Mouse (Mus musculus): ENCODE data around the gene Bco2. TPM values are rescaled to one million over a fixed set of nuclear protein-coding genes. Genes with fewer than 3 reads are reported as not detected.

Gene Bco2
- polyA plus RNA-seq, 1 experiment, result 0.89 TPM

DNA sequence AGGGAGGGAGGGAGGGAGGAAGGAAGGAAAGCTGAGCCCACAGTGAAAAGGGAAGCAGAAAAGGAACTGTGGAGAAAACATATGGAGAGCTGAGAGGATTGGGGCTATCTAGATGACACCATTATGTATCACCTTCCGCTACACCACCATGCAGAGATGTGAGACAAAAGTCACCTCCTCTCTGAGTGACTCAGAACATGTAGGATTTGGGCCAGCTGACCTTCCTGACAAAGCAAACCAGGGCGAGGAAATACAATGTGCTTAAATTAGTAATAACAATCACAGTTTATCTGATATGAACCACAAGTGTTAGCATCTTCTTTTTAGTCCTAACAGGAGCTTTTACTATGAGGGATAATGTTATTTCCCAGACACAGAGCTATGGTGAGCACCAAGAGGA, 57.4 kb downstream of the Bco2 start:
- H3K4me3 ChIP-seq (ENCODE audit: control insufficient read depth, low read depth, low read length), result no peak overlapping the region
- TF ChIP-seq POLR2A (IDR thresholded peaks at IDR 0.05; ENCODE audit: control insufficient read depth, low read depth, low read length), result no peak
- TF ChIP-seq CTCF (IDR thresholded peaks at IDR 0.05; ENCODE audit: control insufficient read depth, insufficient read depth, insufficient replicate concordance, low read depth, low read length), result no peak
- H3K4me1 ChIP-seq (ENCODE audit: control insufficient read depth, insufficient read depth, low read length), result peaks cover 2% of the 10 kb centered on the region
- H3K36me3 ChIP-seq (ENCODE audit: control insufficient read depth, insufficient read depth, low read length), result no peaks in the 10 kb centered on the region
- no peaks in the 10 kb centered on the region for H3K27me3 ChIP-seq (ENCODE audit: control insufficient read depth, insufficient read depth, low read length)
- H3K27ac ChIP-seq (ENCODE audit: control insufficient read depth, insufficient read depth, low read depth, low read length), result no peak overlapping the region

DNA sequence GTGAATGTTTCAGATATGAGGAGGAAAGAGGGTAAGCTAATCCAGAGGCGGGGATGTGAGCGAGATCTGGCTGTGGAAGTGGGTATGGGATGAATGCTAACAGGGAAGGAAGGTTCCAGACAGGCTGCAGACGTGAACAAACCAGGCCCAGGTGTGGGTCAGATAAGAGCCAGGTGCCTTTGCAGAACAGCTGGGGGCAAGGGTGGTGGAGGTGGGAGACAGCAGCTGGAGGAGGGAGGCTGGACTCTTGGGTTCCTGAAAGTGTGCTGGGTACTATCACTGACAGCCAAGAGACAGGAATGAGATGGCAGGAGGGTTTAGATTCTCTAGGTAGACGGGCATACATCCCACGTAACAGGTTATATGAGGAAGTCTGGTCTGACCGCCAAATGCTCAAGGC, 57.9 kb downstream of the Bco2 start:
- no peaks in the 10 kb centered on the region for H3K36me3 ChIP-seq (ENCODE audit: control insufficient read depth, insufficient read depth, low read length)
- no peak overlapping the region for H3K4me3 ChIP-seq (ENCODE audit: control insufficient read depth, low read depth, low read length)
- H3K27me3 ChIP-seq (ENCODE audit: control insufficient read depth, insufficient read depth, low read length), result no peaks in the 10 kb centered on the region
- H3K4me1 ChIP-seq (ENCODE audit: control insufficient read depth, insufficient read depth, low read length), result peaks cover 2% of the 10 kb centered on the region
- no peak for TF ChIP-seq POLR2A (IDR thresholded peaks at IDR 0.05; ENCODE audit: control insufficient read depth, low read depth, low read length)
- TF ChIP-seq CTCF (IDR thresholded peaks at IDR 0.05; ENCODE audit: control insufficient read depth, insufficient read depth, insufficient replicate concordance, low read depth, low read length), result no peak
- no peak overlapping the region for H3K27ac ChIP-seq (ENCODE audit: control insufficient read depth, insufficient read depth, low read depth, low read length)

DNA sequence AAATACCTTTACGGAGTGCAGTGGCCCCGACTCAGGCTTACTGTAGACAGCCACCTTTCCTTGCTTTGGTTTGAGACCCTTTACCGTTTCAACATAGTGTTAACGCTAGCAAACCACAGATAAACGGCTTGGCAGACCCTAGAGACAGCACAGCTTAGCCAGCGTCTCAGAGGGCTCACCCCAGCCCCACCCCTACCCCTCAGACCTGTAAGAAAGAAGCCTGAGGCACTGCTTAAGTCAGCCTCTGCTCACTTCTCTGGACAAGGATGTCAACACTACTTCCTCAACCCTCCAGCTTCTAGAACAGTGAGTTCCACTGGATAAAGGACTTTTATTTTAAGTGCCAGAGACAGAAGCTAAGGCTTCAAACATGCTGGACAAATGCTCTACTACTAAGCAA, 58.4 kb downstream of the Bco2 start:
- no peaks in the 10 kb centered on the region for H3K36me3 ChIP-seq (ENCODE audit: control insufficient read depth, insufficient read depth, low read length)
- TF ChIP-seq POLR2A (IDR thresholded peaks at IDR 0.05; ENCODE audit: control insufficient read depth, low read depth, low read length) (no peak), CTCF (IDR thresholded peaks at IDR 0.05; ENCODE audit: control insufficient read depth, insufficient read depth, insufficient replicate concordance, low read depth, low read length) (no peak)
- no peak overlapping the region for H3K4me3 ChIP-seq (ENCODE audit: control insufficient read depth, low read depth, low read length)
- H3K27ac ChIP-seq (ENCODE audit: control insufficient read depth, insufficient read depth, low read depth, low read length), result no peak overlapping the region
- no peaks in the 10 kb centered on the region for H3K27me3 ChIP-seq (ENCODE audit: control insufficient read depth, insufficient read depth, low read length)
- peaks cover 2% of the 10 kb centered on the region for H3K4me1 ChIP-seq (ENCODE audit: control insufficient read depth, insufficient read depth, low read length)

GRCm38 (mm10) chr9:50496151-50496505, 58.9 kb downstream of the Bco2 start:
- no peak overlapping the region for H3K4me3 ChIP-seq (ENCODE audit: control insufficient read depth, low read depth, low read length)
- H3K4me1 ChIP-seq (ENCODE audit: control insufficient read depth, insufficient read depth, low read length), result peaks cover 2% of the 10 kb centered on the region
- H3K27me3 ChIP-seq (ENCODE audit: control insufficient read depth, insufficient read depth, low read length), result no peaks in the 10 kb centered on the region
- no peak overlapping the region for H3K27ac ChIP-seq (ENCODE audit: control insufficient read depth, insufficient read depth, low read depth, low read length)
- no peaks in the 10 kb centered on the region for H3K36me3 ChIP-seq (ENCODE audit: control insufficient read depth, insufficient read depth, low read length)
- no peak for TF ChIP-seq CTCF (IDR thresholded peaks at IDR 0.05; ENCODE audit: control insufficient read depth, insufficient read depth, insufficient replicate concordance, low read depth, low read length)
- no peak for TF ChIP-seq POLR2A (IDR thresholded peaks at IDR 0.05; ENCODE audit: control insufficient read depth, low read depth, low read length)

- no peak overlapping the region for H3K27ac ChIP-seq (ENCODE audit: control insufficient read depth, insufficient read depth, low read depth, low read length)
- H3K4me1 ChIP-seq (ENCODE audit: control insufficient read depth, insufficient read depth, low read length), result peaks cover 2% of the 10 kb centered on the region
- no peaks in the 10 kb centered on the region for H3K27me3 ChIP-seq (ENCODE audit: control insufficient read depth, insufficient read depth, low read length)
- H3K4me3 ChIP-seq (ENCODE audit: control insufficient read depth, low read depth, low read length), result no peak overlapping the region
- no peak for TF ChIP-seq POLR2A (IDR thresholded peaks at IDR 0.05; ENCODE audit: control insufficient read depth, low read depth, low read length)
- no peak for TF ChIP-seq CTCF (IDR thresholded peaks at IDR 0.05; ENCODE audit: control insufficient read depth, insufficient read depth, insufficient replicate concordance, low read depth, low read length)
- no peaks in the 10 kb centered on the region for H3K36me3 ChIP-seq (ENCODE audit: control insufficient read depth, insufficient read depth, low read length)
Observed at GRCm38 (mm10) chr9:50495405-50496150, 59.4 kb downstream of the Bco2 start.

DNA sequence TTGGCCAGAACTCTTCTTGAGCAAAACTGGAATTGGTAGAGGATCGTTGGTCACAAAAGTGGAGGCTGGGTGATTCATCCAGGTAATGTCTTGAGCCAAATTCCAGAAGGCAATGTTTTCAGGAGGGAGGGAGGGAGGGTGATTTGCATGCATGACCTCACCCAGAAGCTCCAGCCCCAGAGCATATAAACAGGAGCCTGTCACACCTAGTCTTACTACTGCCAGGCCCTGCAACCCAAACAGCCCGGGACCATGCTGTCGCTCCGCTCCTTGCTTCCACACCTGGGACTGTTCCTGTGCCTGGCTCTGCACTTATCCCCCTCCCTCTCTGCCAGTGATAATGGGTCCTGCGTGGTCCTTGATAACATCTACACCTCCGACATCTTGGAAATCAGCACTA, 60.7 kb downstream of the Bco2 start, which contains the start of gene Plet1:
Gene Plet1 (plus strand): TSS at position 215 of the 400 bp plus-strand sequence.
- Histone ChIP-seq H3K4me3 (ENCODE audit: control insufficient read depth, low read depth, low read length) (no peak within 1 kb of the TSS), H3K27ac (ENCODE audit: control insufficient read depth, insufficient read depth, low read depth, low read length) (no peak within 1 kb of the TSS), H3K27me3 (ENCODE audit: control insufficient read depth, insufficient read depth, low read length) (no peaks in the 10 kb centered on the region), H3K4me1 (ENCODE audit: control insufficient read depth, insufficient read depth, low read length) (no peaks in the 10 kb centered on the region), H3K36me3 (ENCODE audit: control insufficient read depth, insufficient read depth, low read length) (no peaks in the 10 kb centered on the region)
- TF ChIP-seq CTCF (IDR thresholded peaks at IDR 0.05; ENCODE audit: control insufficient read depth, insufficient read depth, insufficient replicate concordance, low read depth, low read length) (no peak), POLR2A (IDR thresholded peaks at IDR 0.05; ENCODE audit: control insufficient read depth, low read depth, low read length) (no peak)

DNA sequence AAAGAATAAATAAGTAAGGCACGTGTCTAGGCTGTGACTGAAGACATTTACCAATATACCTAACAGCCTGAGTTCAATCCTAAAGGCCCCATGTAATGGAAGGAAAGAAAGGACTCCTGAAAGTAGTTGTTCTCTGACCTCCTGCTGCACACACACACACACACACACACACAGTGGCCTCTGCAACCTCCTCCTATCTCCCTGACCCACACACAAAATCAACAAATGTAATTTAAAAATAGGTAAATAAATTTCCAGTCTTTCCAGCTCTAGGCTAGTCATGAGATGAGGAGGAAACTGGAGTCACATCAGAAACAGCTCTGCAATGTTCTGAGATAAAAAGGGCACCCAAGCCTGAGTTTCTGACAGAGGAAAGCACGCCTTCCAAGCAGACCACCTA, 61.2 kb downstream of the Bco2 start:
- TF ChIP-seq POLR2A (IDR thresholded peaks at IDR 0.05; ENCODE audit: control insufficient read depth, low read depth, low read length) (no peak), CTCF (IDR thresholded peaks at IDR 0.05; ENCODE audit: control insufficient read depth, insufficient read depth, insufficient replicate concordance, low read depth, low read length) (no peak)
- Histone ChIP-seq H3K27me3 (ENCODE audit: control insufficient read depth, insufficient read depth, low read length) (no peaks in the 10 kb centered on the region), H3K27ac (ENCODE audit: control insufficient read depth, insufficient read depth, low read depth, low read length) (no peak overlapping the region), H3K4me1 (ENCODE audit: control insufficient read depth, insufficient read depth, low read length) (no peaks in the 10 kb centered on the region), H3K36me3 (ENCODE audit: control insufficient read depth, insufficient read depth, low read length) (no peaks in the 10 kb centered on the region), H3K4me3 (ENCODE audit: control insufficient read depth, low read depth, low read length) (no peak overlapping the region)

Data from testis, adult 2 months (tissue).